Mouse (Mus musculus) limb, embryonic 14.5 days (tissue): Measurements from ENCODE around the gene Gm42688. TPM values are rescaled to one million over a fixed set of nuclear protein-coding genes. Genes with fewer than 3 reads are reported as not detected.

Experiments used
- ATAC-seq: fragments of 200-750 bp; cut with Nextera tagmentation; 2 replicates; pipeline ENCODE4 v1.8.0; 2017; ENCODE audit warnings: low read depth, moderate number of reproducible peaks, moderate TSS enrichment; ENCODE audit not compliant: low FRiP score
- DNase-seq: peaks from one replicate; pipeline ENCODE4 v3.0.0-alpha.2; 2015; ENCODE audit warnings: low spot score
- H3K27ac ChIP-seq: fragments of 300-500 bp; sonication (generic); replicated peaks from 2 replicates; pipeline ENCODE4 v1.5.1; 2014; ENCODE audit warnings: low read depth, mild to moderate bottlenecking, low read length, moderate library complexity, mixed read lengths
- H3K27me3 ChIP-seq: fragments of 300-500 bp; sonication (generic); 2 replicates; pipeline ENCODE4 v1.6.1; 2014; ENCODE audit warnings: low read length, mixed read lengths; ENCODE audit not compliant: control insufficient read depth, insufficient read depth
- H3K36me3 ChIP-seq: fragments of 300-500 bp; sonication (generic); 2 replicates; pipeline ENCODE4 v1.6.1; 2014; ENCODE audit warnings: mild to moderate bottlenecking, low read length, moderate library complexity, mixed read lengths; ENCODE audit not compliant: control insufficient read depth, insufficient read depth
- H3K4me1 ChIP-seq: fragments of 300-500 bp; sonication (generic); 2 replicates; pipeline ENCODE4 v1.6.1; 2014; ENCODE audit warnings: antibody characterized with exemption, low read length, mixed read lengths; ENCODE audit not compliant: control insufficient read depth, insufficient read depth
- H3K4me2 ChIP-seq: fragments of 300-500 bp; sonication (generic); replicated peaks from 2 replicates; pipeline ENCODE4 v1.6.1; 2014; ENCODE audit warnings: low read depth, mild to moderate bottlenecking, low read length, moderate library complexity; ENCODE audit not compliant: severe bottlenecking
- H3K4me3 ChIP-seq: fragments of 300-500 bp; sonication (generic); replicated peaks from 2 replicates; pipeline ENCODE4 v1.5.1; 2014; ENCODE audit warnings: low read length
- H3K9ac ChIP-seq: fragments of 300-500 bp; sonication (generic); 2 replicates; pipeline ENCODE4 v1.6.1; 2014; ENCODE audit warnings: mild to moderate bottlenecking, low read depth, low read length, moderate library complexity; ENCODE audit not compliant: severe bottlenecking
- H3K9me3 ChIP-seq: fragments of 300-500 bp; sonication (generic); 2 replicates; pipeline ENCODE4 v1.6.1; 2016; ENCODE audit warnings: low read length; ENCODE audit not compliant: control insufficient read depth
- POLR2A ChIP-seq: fragments of 200-500 bp; IDR thresholded peaks from 2 replicates; pipeline ENCODE4 v1.8.0; 2012; ENCODE audit warnings: inconsistent platforms, mild to moderate bottlenecking, moderate library complexity, borderline replicate concordance; ENCODE audit not compliant: insufficient read depth, insufficient read length; ENCODE audit errors: extremely low read depth
- WGBS: fragments of 180-500 bp; shearing (Covaris S2); extraction: QIAGEN DNeasy Blood & Tissue Kit; methylation state at CpG from one replicate; pipeline ENCODE4 v1.1.7; 2014; 5-methylcytosine and 5-hydroxymethylcytosine counted together
- polyA plus RNA-seq, 2 experiments: library from polyadenylated mRNA; depleted of rRNA in 1 of 2; stranded (reverse) in 1 of 2; unstranded in 1 of 2; fragments of >200 nt; fragmentation: Nextera tagmentation in 1 of 2; extraction: Ambion mirVana in 1 of 2; gene quantifications; 2 replicates each; pipeline versions ENCODE4 v1.2.1 to v1.2.3; 2012 to 2014

The Gm42688 gene
- polyA plus RNA-seq, 2 experiments: 2.5 to 7.0 TPM

GRCm38 (mm10) chr6:83145209-83145608, 43.8 kb downstream of the Gm42688 start:
- Histone ChIP-seq H3K4me1 (peaks cover 15% of the 10 kb centered on the region), H3K27ac (no peak overlapping the region), H3K9ac (no peak overlapping the region), H3K27me3 (no peaks in the 10 kb centered on the region), H3K4me2 (no peak overlapping the region), H3K36me3 (peaks cover 53% of the 10 kb centered on the region), H3K9me3 (no peaks in the 10 kb centered on the region), H3K4me3 (no peak overlapping the region)
- no peak for TF ChIP-seq POLR2A
- DNase-seq (no peak), ATAC-seq (no peak)
- 85% methylated on average over 2 of the region's 2 CpGs for WGBS

GRCm38 (mm10) chr6:83145805-83146204, 44.4 kb downstream of the Gm42688 start:
- Histone ChIP-seq H3K27ac (no peak overlapping the region), H3K4me2 (no peak overlapping the region), H3K9me3 (no peaks in the 10 kb centered on the region), H3K27me3 (no peaks in the 10 kb centered on the region), H3K4me3 (no peak overlapping the region), H3K9ac (peak overlapping the region; percentile 25; the same call in 1 of the 2 replicates), H3K36me3 (peaks cover 59% of the 10 kb centered on the region), H3K4me1 (peaks cover 15% of the 10 kb centered on the region)
- no peak for ATAC-seq
- no peak for TF ChIP-seq POLR2A
- 54% methylated on average over 8 of the region's 9 CpGs for WGBS
- no peak for DNase-seq

- Histone ChIP-seq H3K27ac (no peak overlapping the region), H3K27me3 (no peaks in the 10 kb centered on the region), H3K4me1 (peaks cover 6% of the 10 kb centered on the region), H3K9me3 (no peaks in the 10 kb centered on the region), H3K9ac (no peak overlapping the region), H3K4me3 (no peak overlapping the region), H3K36me3 (peaks cover 72% of the 10 kb centered on the region), H3K4me2 (no peak overlapping the region)
- 52% methylated on average over 6 of the region's 7 CpGs for WGBS
- DNase-seq: no peak
- no peak for ATAC-seq
- TF ChIP-seq POLR2A: no peak
Measured at GRCm38 (mm10) chr6:83147280-83147679, 45.9 kb downstream of the Gm42688 start.

- Histone ChIP-seq H3K4me2 (no peak overlapping the region), H3K27ac (no peak overlapping the region)
Measured at GRCm38 (mm10) chr6:83151721-83152120, 50.3 kb downstream of the Gm42688 start.

GRCm38 (mm10) chr6:83153038-83153437, 51.6 kb downstream of the Gm42688 start:
- Histone ChIP-seq H3K27ac (no peak overlapping the region), H3K4me2 (no peak overlapping the region), H3K4me3 (no peak overlapping the region), H3K27me3 (no peaks in the 10 kb centered on the region), H3K9me3 (no peaks in the 10 kb centered on the region), H3K36me3 (peaks cover 52% of the 10 kb centered on the region), H3K4me1 (0 out of 2 replicates have a peak, but pooled peaks cover 3% of the 10 kb centered on the region), H3K9ac (no peak overlapping the region)
- 86% methylated on average over 12 of the region's 12 CpGs for WGBS
- DNase-seq (no peak), ATAC-seq (no peak)
- TF ChIP-seq POLR2A: no peak

More at GRCm38 (mm10) chr6:83151721-83152120, 50.3 kb downstream of the Gm42688 start:
- TF ChIP-seq POLR2A: no peak
- 52% methylated on average over 7 of the region's 8 CpGs for WGBS
- no peak for DNase-seq
- Histone ChIP-seq H3K27me3 (no peaks in the 10 kb centered on the region), H3K4me1 (0 out of 2 replicates have a peak, but pooled peaks cover 3% of the 10 kb centered on the region), H3K4me3 (no peak overlapping the region), H3K36me3 (peaks cover 66% of the 10 kb centered on the region), H3K9ac (no peak overlapping the region), H3K9me3 (no peaks in the 10 kb centered on the region)
- ATAC-seq: no peak

- 72% methylated on average over 5 of the region's 5 CpGs for WGBS
- H3K27ac ChIP-seq: no peak overlapping the region
- TF ChIP-seq POLR2A: no peak
- no peak overlapping the region for H3K4me3 ChIP-seq
- H3K4me1 ChIP-seq: 0 out of 2 replicates have a peak, but pooled peaks cover 3% of the 10 kb centered on the region
- no peak overlapping the region for H3K4me2 ChIP-seq
- no peaks in the 10 kb centered on the region for H3K27me3 ChIP-seq
- DNase-seq: no peak
- no peaks in the 10 kb centered on the region for H3K9me3 ChIP-seq
- H3K36me3 ChIP-seq: peaks cover 48% of the 10 kb centered on the region
- ATAC-seq: no peak
- no peak overlapping the region for H3K9ac ChIP-seq
Measured at GRCm38 (mm10) chr6:83153485-83153884, 52.1 kb downstream of the Gm42688 start.
